Mouse (Mus musculus) lung, postnatal 0 days (tissue): ENCODE results near the gene Hck.

ENCODE experiments used
- CTCF ChIP-seq: IDR thresholded peaks from 2 replicates; pipeline ENCODE4 v1.5.1; 2016; ENCODE audit warnings: antibody characterized with exemption, mild to moderate bottlenecking
- EP300 ChIP-seq: IDR thresholded peaks from 2 replicates; pipeline ENCODE4 v1.6.1; 2016; ENCODE audit warnings: antibody characterized with exemption, mild to moderate bottlenecking, control low read depth

GRCm38 (mm10) chr2:153063394-153063793 lies 44.9 kb upstream of the Hck start:
- TF ChIP-seq CTCF (no peak), EP300 (no peak)
